Mouse (Mus musculus) kidney, embryonic 14.5 days (tissue): ENCODE data around the gene Dsp. TPM values are rescaled to one million over a fixed set of nuclear protein-coding genes. Genes with fewer than 3 reads are reported as not detected.

Source experiments
- ATAC-seq: fragments of 200-750 bp; cut with Nextera tagmentation; 2 replicates; pipeline ENCODE4 v1.8.0; 2017; ENCODE audit warnings: moderate number of reproducible peaks, mild to moderate bottlenecking, moderate TSS enrichment, moderate library complexity; ENCODE audit not compliant: low FRiP score, low TSS enrichment
- H3K27ac ChIP-seq: fragments of 300-500 bp; sonication (generic); 2 replicates; pipeline ENCODE4 v1.5.1; 2014; ENCODE audit warnings: low read depth, mild to moderate bottlenecking, low read length, moderate library complexity, mixed read lengths
- H3K27me3 ChIP-seq: fragments of 300-500 bp; sonication (generic); 2 replicates; pipeline ENCODE4 v1.6.1; 2014; ENCODE audit warnings: mild to moderate bottlenecking, low read length; ENCODE audit not compliant: control insufficient read depth, insufficient read depth
- H3K36me3 ChIP-seq: fragments of 300-500 bp; sonication (generic); 2 replicates; pipeline ENCODE4 v1.6.1; 2014; ENCODE audit warnings: low read length, mixed read lengths; ENCODE audit not compliant: control insufficient read depth, insufficient read depth
- H3K4me1 ChIP-seq: fragments of 300-500 bp; sonication (generic); 2 replicates; pipeline ENCODE4 v1.6.1; 2014; ENCODE audit warnings: low read length, mixed read lengths; ENCODE audit not compliant: control insufficient read depth, insufficient read depth
- H3K4me2 ChIP-seq: fragments of 300-500 bp; sonication (generic); replicated peaks from 2 replicates; pipeline ENCODE4 v1.6.1; 2014; ENCODE audit warnings: low read depth, mild to moderate bottlenecking, low read length
- H3K4me3 ChIP-seq: fragments of 300-500 bp; sonication (generic); 2 replicates; pipeline ENCODE4 v1.5.1; 2014; ENCODE audit warnings: mild to moderate bottlenecking, low read length
- H3K9ac ChIP-seq: fragments of 300-500 bp; sonication (generic); 2 replicates; pipeline ENCODE4 v1.6.1; 2014; ENCODE audit warnings: low read depth, mild to moderate bottlenecking, low read length, moderate library complexity
- H3K9me3 ChIP-seq: fragments of 300-500 bp; sonication (generic); 2 replicates; pipeline ENCODE4 v1.6.1; 2016; ENCODE audit warnings: low read length; ENCODE audit not compliant: control insufficient read depth
- WGBS: fragments of 180-500 bp; shearing (Covaris S2); extraction: QIAGEN DNeasy Blood & Tissue Kit; methylation state at CpG from one replicate; pipeline ENCODE4 v1.1.7; 2014; 5-methylcytosine and 5-hydroxymethylcytosine counted together
- polyA plus RNA-seq: library from polyadenylated mRNA; unstranded; fragments of >200 nt; fragmentation: Nextera tagmentation; extraction: Ambion mirVana; gene quantifications from 2 replicates; pipeline ENCODE4 v1.2.1, GENCODE M21; 2014

Gene Dsp
- polyA plus RNA-seq, 1 experiment from 2014 or later, result 8.8 TPM

DNA sequence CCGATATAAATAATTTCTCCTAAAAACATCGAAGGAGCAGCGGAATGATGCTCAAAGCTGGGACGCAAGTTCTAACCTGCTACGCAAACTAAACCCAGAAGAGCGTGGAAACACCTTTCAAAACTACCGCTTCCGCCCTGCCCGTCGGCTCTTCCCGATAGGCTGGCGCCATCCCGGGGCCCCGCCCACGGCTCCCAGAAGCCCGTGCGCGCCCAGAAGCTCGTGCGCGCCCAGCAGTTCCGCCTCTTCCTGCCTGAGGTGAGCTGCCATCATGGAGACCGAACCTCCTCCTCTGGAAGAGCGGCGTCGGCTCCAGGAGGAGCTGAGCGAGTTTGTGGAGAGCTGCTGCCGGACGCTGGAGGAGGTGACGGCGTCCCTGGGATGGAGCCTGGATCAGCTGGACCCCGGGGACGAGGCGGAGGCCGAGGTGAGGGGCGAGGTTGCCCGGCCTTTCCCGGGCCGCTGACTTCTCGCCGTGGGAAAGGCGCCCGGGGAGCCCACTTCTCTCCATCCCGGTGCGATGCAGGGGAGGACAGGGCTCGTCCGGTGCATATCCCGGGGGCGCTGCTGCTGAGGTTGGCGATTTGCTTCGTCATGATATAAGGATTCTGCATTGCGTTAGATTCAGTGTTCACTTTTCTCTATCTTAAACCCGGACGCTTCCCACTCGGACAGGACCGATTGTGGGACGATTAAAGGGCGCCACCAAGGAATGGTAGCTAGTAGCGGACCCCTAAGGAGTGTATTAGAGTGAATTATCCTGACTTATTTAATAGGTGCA, 53.8 kb downstream of the Dsp start, which contains the start of gene Snrnp48:
Gene Snrnp48, plus strand, starts transcription at position 237 of the 781 bp plus-strand sequence.
- ATAC-seq, result peak; percentile 99
- under 1% methylated on average over 59 of the region's 59 CpGs for WGBS
- Histone ChIP-seq H3K4me1 (peaks cover 7% of the 10 kb centered on the region), H3K4me2 (peak within 1 kb of the TSS; percentile 60), H3K36me3 (peaks cover 3% of the 10 kb centered on the region; the same call in 1 of the 2 replicates), H3K9ac (peak within 1 kb of the TSS; percentile 77), H3K4me3 (peak within 1 kb of the TSS; percentile 65), H3K27me3 (no peaks in the 10 kb centered on the region), H3K27ac (peak within 1 kb of the TSS; percentile 53; the same call in 1 of the 2 replicates), H3K9me3 (no peaks in the 10 kb centered on the region)

- Histone ChIP-seq H3K36me3 (peaks cover 55% of the 10 kb centered on the region), H3K4me1 (peaks cover under 1% of the 10 kb centered on the region; the same call in 1 of the 2 replicates), H3K4me2 (no peak overlapping the region), H3K27me3 (no peaks in the 10 kb centered on the region), H3K9me3 (no peaks in the 10 kb centered on the region), H3K27ac (no peak overlapping the region), H3K4me3 (no peak overlapping the region), H3K9ac (no peak overlapping the region)
- ATAC-seq, result no peak
- 94% methylated on average over 5 of the region's 5 CpGs for WGBS
Observed at GRCm38 (mm10) chr13:38211122-38211521, 60.0 kb downstream of the Dsp start.

GRCm38 (mm10) chr13:38218686-38219085, 67.6 kb downstream of the Dsp start:
- Histone ChIP-seq H3K27ac (no peak overlapping the region), H3K9ac (no peak overlapping the region), H3K27me3 (no peaks in the 10 kb centered on the region), H3K9me3 (no peaks in the 10 kb centered on the region), H3K4me3 (no peak overlapping the region), H3K36me3 (peaks cover 88% of the 10 kb centered on the region), H3K4me2 (no peak overlapping the region), H3K4me1 (no peaks in the 10 kb centered on the region)
- no peak for ATAC-seq
- 98% methylated on average over 3 of the region's 3 CpGs for WGBS

- no peaks in the 10 kb centered on the region for H3K9me3 ChIP-seq
- no peak overlapping the region for H3K27ac ChIP-seq
- 93% methylated on average over 6 of the region's 6 CpGs for WGBS
- no peak overlapping the region for H3K9ac ChIP-seq
- peaks cover 92% of the 10 kb centered on the region for H3K36me3 ChIP-seq
- no peak overlapping the region for H3K4me2 ChIP-seq
- no peaks in the 10 kb centered on the region for H3K4me1 ChIP-seq
- H3K4me3 ChIP-seq, result no peak overlapping the region
- ATAC-seq, result no peak
- no peaks in the 10 kb centered on the region for H3K27me3 ChIP-seq
Observed at GRCm38 (mm10) chr13:38220331-38220730, 69.2 kb downstream of the Dsp start.

DNA sequence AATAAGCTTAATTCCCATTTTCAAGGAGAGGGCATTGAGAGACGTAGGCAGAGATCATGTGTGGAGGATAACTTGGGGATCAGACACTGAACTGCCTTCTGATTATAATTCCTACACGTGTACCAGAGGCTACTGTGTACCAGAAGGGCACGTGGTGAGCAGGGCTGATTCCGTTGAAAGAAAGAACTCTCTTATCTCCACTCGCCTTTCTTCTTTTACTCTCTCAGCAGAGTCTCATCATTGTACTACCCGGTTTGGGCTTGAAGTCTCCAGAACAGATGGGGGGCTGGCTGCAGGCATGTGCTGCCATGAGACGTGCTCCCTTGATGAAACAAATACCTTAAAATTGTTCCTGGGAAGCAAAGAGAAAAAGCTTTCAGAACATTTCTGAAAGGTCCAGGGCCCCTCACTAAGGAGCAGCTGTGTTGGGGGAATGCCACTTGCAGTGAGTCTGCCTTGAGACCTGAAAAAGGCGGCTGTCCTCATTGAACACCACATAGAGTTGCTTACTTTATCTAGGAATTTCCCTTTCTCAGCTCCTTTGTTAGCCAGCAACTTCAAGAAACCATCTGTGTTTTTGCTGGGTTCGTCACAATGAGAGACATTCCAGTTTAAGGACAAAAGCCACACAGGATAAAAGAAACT, 79.2 kb downstream of the Dsp start:
- 95% methylated on average over 9 of the region's 9 CpGs for WGBS
- ATAC-seq, result no peak
- H3K27ac ChIP-seq, result no peak overlapping the region

DNA sequence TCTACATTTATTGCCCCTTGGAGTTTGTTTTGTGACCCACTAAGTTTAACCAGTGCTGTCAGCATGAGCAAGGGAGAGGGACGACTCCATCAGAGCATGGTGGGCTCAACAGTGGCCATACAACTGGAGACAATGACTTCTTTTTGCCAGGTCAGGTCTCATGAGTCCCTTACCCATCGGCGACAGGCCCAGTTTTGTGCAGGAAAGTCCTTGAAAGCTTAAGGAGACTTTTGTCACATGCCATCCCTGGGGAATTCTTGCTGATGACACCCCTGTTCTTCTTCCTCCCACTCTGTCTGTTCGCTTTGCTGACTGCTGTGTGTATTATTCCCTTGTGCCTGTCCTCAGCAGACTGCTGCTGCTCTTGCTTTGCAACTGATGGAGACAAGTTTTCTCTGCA, 81.3 kb downstream of the Dsp start:
- Histone ChIP-seq H3K4me3 (no peak overlapping the region), H3K9me3 (no peaks in the 10 kb centered on the region), H3K27me3 (no peaks in the 10 kb centered on the region), H3K27ac (no peak overlapping the region), H3K4me2 (no peak overlapping the region), H3K4me1 (no peaks in the 10 kb centered on the region), H3K36me3 (peaks cover 18% of the 10 kb centered on the region), H3K9ac (no peak overlapping the region)
- no peak for ATAC-seq
- WGBS, result 82% methylated on average over 4 of the region's 4 CpGs

More for the DNA sequence above, 79.2 kb downstream of the Dsp start:
- peaks cover 31% of the 10 kb centered on the region for H3K36me3 ChIP-seq
- H3K9me3 ChIP-seq, result no peaks in the 10 kb centered on the region
- no peaks in the 10 kb centered on the region for H3K27me3 ChIP-seq
- no peak overlapping the region for H3K4me2 ChIP-seq
- H3K9ac ChIP-seq, result no peak overlapping the region
- no peak overlapping the region for H3K4me3 ChIP-seq
- H3K4me1 ChIP-seq, result no peaks in the 10 kb centered on the region

- WGBS, result 80% methylated on average over 3 of the region's 3 CpGs
- H3K4me3 ChIP-seq, result no peak overlapping the region
- peaks cover 11% of the 10 kb centered on the region for H3K36me3 ChIP-seq
- ATAC-seq, result no peak
- H3K4me1 ChIP-seq, result no peaks in the 10 kb centered on the region
- no peak overlapping the region for H3K9ac ChIP-seq
- no peaks in the 10 kb centered on the region for H3K27me3 ChIP-seq
- H3K4me2 ChIP-seq, result no peak overlapping the region
- no peaks in the 10 kb centered on the region for H3K9me3 ChIP-seq
- no peak overlapping the region for H3K27ac ChIP-seq
Observed at GRCm38 (mm10) chr13:38232856-38233625, 81.9 kb downstream of the Dsp start.

GRCm38 (mm10) chr13:38234651-38235050, 83.6 kb downstream of the Dsp start:
- H3K4me1 ChIP-seq, result no peaks in the 10 kb centered on the region
- WGBS, result 85% methylated on average over 5 of the region's 5 CpGs
- no peak for ATAC-seq
- H3K36me3 ChIP-seq, result no peaks in the 10 kb centered on the region
- H3K27ac ChIP-seq, result no peak overlapping the region
- no peaks in the 10 kb centered on the region for H3K9me3 ChIP-seq
- H3K27me3 ChIP-seq, result no peaks in the 10 kb centered on the region
- no peak overlapping the region for H3K4me3 ChIP-seq
- no peak overlapping the region for H3K9ac ChIP-seq
- no peak overlapping the region for H3K4me2 ChIP-seq
